Mouse (Mus musculus) myocyte (in vitro differentiated cells): Measurements from ENCODE around the gene Nudt5. TPM values are rescaled to one million over a fixed set of nuclear protein-coding genes. Genes with fewer than 3 reads are reported as not detected.

Experiments
- H3K27me3 ChIP-seq: one replicate; pipeline ENCODE4 v1.6.1; 2011; ENCODE audit not compliant: control insufficient read depth, insufficient read depth, insufficient read length
- H3K36me3 ChIP-seq: one replicate; pipeline ENCODE4 v1.6.1; 2011; ENCODE audit not compliant: control insufficient read depth, insufficient read depth
- H3K4me2 ChIP-seq: one replicate; pipeline ENCODE4 v1.6.1; 2011; ENCODE audit warnings: low read depth, control low read depth
- H3K4me3 ChIP-seq: one replicate; pipeline ENCODE4 v1.5.1; 2011; ENCODE audit warnings: mild to moderate bottlenecking, control low read depth, moderate library complexity
- H3K79me2 ChIP-seq: one replicate; pipeline ENCODE4 v1.6.1; 2011; ENCODE audit not compliant: control insufficient read depth, insufficient read depth
- H3ac ChIP-seq: one replicate; pipeline ENCODE4 v1.6.1; 2011; ENCODE audit not compliant: control insufficient read depth, insufficient read length
- CEBPB ChIP-seq: IDR thresholded peaks from 2 replicates; pipeline ENCODE4 v1.6.1; 2011; ENCODE audit warnings: mild to moderate bottlenecking, moderate library complexity; ENCODE audit not compliant: poor library complexity, insufficient read depth, severe bottlenecking
- E2F4 ChIP-seq: IDR thresholded peaks from one replicate; pipeline ENCODE4 v1.6.1; 2011; ENCODE audit warnings: mild to moderate bottlenecking, control low read depth, moderate library complexity; ENCODE audit not compliant: insufficient read depth
- MAX ChIP-seq: IDR thresholded peaks from one replicate; pipeline ENCODE4 v1.6.1; 2011; ENCODE audit warnings: low read depth, mild to moderate bottlenecking, control low read depth
- MYOD1 ChIP-seq, 3 experiments: IDR thresholded peaks; one replicate each; pipeline ENCODE4 v1.6.1; 2011; ENCODE audit warnings: control low read depth in 2 of 3, low read depth in 2 of 3, mild to moderate bottlenecking in 2 of 3, moderate library complexity in 1 of 3; ENCODE audit not compliant: insufficient read length in 2 of 3, control insufficient read depth in 1 of 3
- MYOG ChIP-seq, 3 experiments: IDR thresholded peaks; one replicate each; pipeline ENCODE4 v1.6.1; 2011; ENCODE audit warnings: control low read depth in 2 of 3, low read depth in 2 of 3, mild to moderate bottlenecking in 2 of 3; ENCODE audit not compliant: insufficient read length in 2 of 3, control insufficient read depth in 1 of 3, insufficient read depth in 1 of 3
- POLR2A ChIP-seq: IDR thresholded peaks from one replicate; pipeline ENCODE4 v1.6.1; 2011; ENCODE audit warnings: low read depth, mild to moderate bottlenecking, control low read depth, moderate library complexity; ENCODE audit not compliant: insufficient read length
- POLR2AphosphoS2 ChIP-seq: IDR thresholded peaks from one replicate; pipeline ENCODE4 v1.6.1; 2011; ENCODE audit warnings: low read depth, control low read depth; ENCODE audit not compliant: insufficient read length
- REST ChIP-seq: IDR thresholded peaks from one replicate; pipeline ENCODE4 v1.6.1; 2011; ENCODE audit warnings: mild to moderate bottlenecking, control low read depth, moderate library complexity; ENCODE audit not compliant: insufficient read depth, insufficient read length
- SRF ChIP-seq: IDR thresholded peaks from one replicate; pipeline ENCODE4 v1.6.1; 2011; ENCODE audit warnings: low read depth; ENCODE audit not compliant: control insufficient read depth, insufficient read length
- TCF12 ChIP-seq: IDR thresholded peaks from one replicate; pipeline ENCODE4 v1.6.1; 2011; ENCODE audit warnings: mild to moderate bottlenecking, control low read depth; ENCODE audit not compliant: poor library complexity, insufficient read depth, severe bottlenecking
- TCF3 ChIP-seq: IDR thresholded peaks from one replicate; pipeline ENCODE4 v1.6.1; 2011; ENCODE audit warnings: low read depth, control low read depth; ENCODE audit not compliant: insufficient read length
- USF1 ChIP-seq: IDR thresholded peaks from one replicate; pipeline ENCODE4 v1.6.1; 2011; ENCODE audit warnings: low read depth, mild to moderate bottlenecking, control low read depth, moderate library complexity
- polyA plus RNA-seq: library from polyadenylated mRNA; unstranded; fragments of >200 nt; fragmentation: generic; extraction: Trizol; gene quantifications from one replicate; pipeline ENCODE4 v1.2.1, GENCODE M21; 2012; ENCODE audit warnings: missing spikeins

Nudt5 gene
- polyA plus RNA-seq, 1 experiment = 38.1 TPM

DNA sequence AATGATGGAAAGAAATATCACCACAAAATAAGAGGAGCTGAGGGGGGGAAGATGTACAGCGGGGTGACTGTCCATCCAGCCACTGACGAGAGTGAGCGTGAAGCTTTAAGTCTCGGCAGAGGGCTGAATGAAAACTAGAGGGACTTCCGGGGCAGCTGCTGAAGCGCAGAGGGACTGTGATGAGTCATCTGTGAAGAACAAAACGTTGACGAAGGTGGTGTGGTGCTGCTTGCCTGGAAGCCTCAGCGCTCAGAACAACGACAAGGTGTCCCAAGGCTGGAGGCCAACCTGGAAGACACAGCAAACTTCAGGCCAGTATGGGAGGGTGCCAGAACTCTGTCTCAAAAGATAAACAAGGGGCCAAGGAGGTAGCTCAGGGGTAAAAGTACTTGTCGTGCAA is 4.0 kb upstream of the Nudt5 start:
- Histone ChIP-seq H3K27me3 (no peaks in the 10 kb centered on the region), H3K4me3 (no peak overlapping the region), H3K4me2 (no peak overlapping the region), H3ac (no peak overlapping the region), H3K79me2 (peaks cover 17% of the 10 kb centered on the region), H3K36me3 (peaks cover 33% of the 10 kb centered on the region)
- TF ChIP-seq MYOG (IDR thresholded peaks at IDR 0.05; ENCODE audit: control insufficient read depth in 1 of 3, insufficient read depth in 1 of 3, insufficient read length in 2 of 3, low read depth in 2 of 3) (no peak), POLR2AphosphoS2 (no peak), E2F4 (no peak), TCF12 (no peak), SRF (no peak), TCF3 (no peak), USF1 (no peak), POLR2A (no peak), MYOD1 (IDR thresholded peaks at IDR 0.05; ENCODE audit: control insufficient read depth in 1 of 3, insufficient read length in 2 of 3, low read depth in 2 of 3) (no peak), REST (no peak), CEBPB (no peak), MAX (no peak)

- peaks cover 19% of the 10 kb centered on the region for H3K36me3 ChIP-seq
- no peaks in the 10 kb centered on the region for H3K27me3 ChIP-seq
- H3K4me3 ChIP-seq = peak overlapping the region; percentile 79
- peak overlapping the region; percentile 48 for H3ac ChIP-seq
- TF ChIP-seq POLR2A (no peak), SRF (no peak), TCF12 (no peak), E2F4 (no peak), USF1 (no peak), MYOD1 (IDR thresholded peaks at IDR 0.05; ENCODE audit: control insufficient read depth in 1 of 3, insufficient read length in 2 of 3, low read depth in 2 of 3) (no peak), MAX (no peak), TCF3 (no peak), POLR2AphosphoS2 (no peak), REST (no peak), CEBPB (no peak)
- peak overlapping the region; percentile 67 for H3K4me2 ChIP-seq
- H3K79me2 ChIP-seq = peaks cover 52% of the 10 kb centered on the region
Measured at GRCm38 (mm10) chr2:5844181-5844872, 492 bp upstream of the Nudt5 start.

DNA sequence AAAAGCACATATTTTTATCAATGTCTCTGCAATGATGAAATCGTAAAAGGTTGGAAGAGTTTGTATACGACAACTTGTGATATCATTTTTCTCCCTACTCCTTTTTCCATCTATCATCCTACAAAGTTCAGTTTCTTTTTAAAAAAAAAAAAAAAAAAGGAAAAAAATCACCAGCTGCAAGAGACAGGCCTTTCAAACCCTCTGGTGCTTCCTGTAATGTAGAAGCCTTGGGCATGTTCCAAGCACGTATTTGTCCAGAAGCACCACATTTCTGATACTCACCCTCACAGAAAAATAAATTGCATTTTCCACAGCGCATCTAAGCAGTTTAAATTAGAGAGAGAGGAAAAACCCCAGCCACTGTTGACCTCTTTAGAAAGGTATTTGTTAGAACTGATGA is 1.0 kb downstream of the Nudt5 start:
- peak overlapping the region; percentile 48 for H3ac ChIP-seq
- H3K79me2 ChIP-seq = peaks cover 59% of the 10 kb centered on the region
- no peaks in the 10 kb centered on the region for H3K27me3 ChIP-seq
- peaks cover 4% of the 10 kb centered on the region for H3K36me3 ChIP-seq
- peak overlapping the region; percentile 85 for H3K4me2 ChIP-seq
- TF ChIP-seq POLR2AphosphoS2 (no peak), MYOG (IDR thresholded peaks at IDR 0.05; ENCODE audit: control insufficient read depth in 1 of 3, insufficient read depth in 1 of 3, insufficient read length in 2 of 3, low read depth in 2 of 3) (no peak), CEBPB (no peak), SRF (no peak), TCF3 (no peak), USF1 (no peak), MYOD1 (IDR thresholded peaks at IDR 0.05; ENCODE audit: control insufficient read depth in 1 of 3, insufficient read length in 2 of 3, low read depth in 2 of 3) (no peak), POLR2A (no peak), MAX (no peak), REST (no peak)
- peak overlapping the region; percentile 79 for H3K4me3 ChIP-seq

DNA sequence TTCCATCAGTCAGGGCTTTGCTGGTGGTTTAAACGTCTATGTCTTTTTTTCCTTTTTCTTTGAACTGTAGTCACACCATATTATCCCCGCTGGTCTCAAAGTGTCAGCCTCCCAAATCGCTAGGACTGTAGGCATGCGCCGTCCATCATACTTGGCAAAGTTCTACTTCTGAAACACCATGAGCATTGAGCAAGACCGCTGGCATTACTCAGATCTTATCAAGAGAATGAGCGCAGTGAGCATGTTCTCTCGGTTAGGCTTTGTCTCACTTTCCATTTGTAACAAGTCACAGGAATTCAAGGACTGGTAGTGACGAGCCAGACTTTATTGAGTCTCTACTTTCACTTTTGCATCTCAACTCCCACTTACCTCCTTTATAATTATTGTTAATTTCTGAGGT is 6.3 kb downstream of the Nudt5 start:
- Histone ChIP-seq H3K27me3 (no peaks in the 10 kb centered on the region), H3ac (no peak overlapping the region), H3K4me3 (no peak overlapping the region), H3K36me3 (peaks cover 5% of the 10 kb centered on the region), H3K4me2 (no peak overlapping the region), H3K79me2 (peaks cover 52% of the 10 kb centered on the region)
- TF ChIP-seq SRF = no peak
- TF ChIP-seq TCF12 = no peak
- no peak for TF ChIP-seq POLR2A
- TF ChIP-seq POLR2AphosphoS2 = no peak
- no peak for TF ChIP-seq MYOG (IDR thresholded peaks at IDR 0.05; ENCODE audit: control insufficient read depth in 1 of 3, insufficient read depth in 1 of 3, insufficient read length in 2 of 3, low read depth in 2 of 3)
- TF ChIP-seq MAX = no peak
- TF ChIP-seq USF1 = no peak
- TF ChIP-seq E2F4 = no peak
- TF ChIP-seq MYOD1 (IDR thresholded peaks at IDR 0.05; ENCODE audit: control insufficient read depth in 1 of 3, insufficient read length in 2 of 3, low read depth in 2 of 3) = no peak
- no peak for TF ChIP-seq REST
